Mouse (Mus musculus): ENCODE measurements at regions not wholly inside any gene's neighbourhood (a gene's known extent, or its start where the extent isn't known, plus 50 kb on each side); places are given as distances from the start of the nearest gene placed in this dataset.

DNA sequence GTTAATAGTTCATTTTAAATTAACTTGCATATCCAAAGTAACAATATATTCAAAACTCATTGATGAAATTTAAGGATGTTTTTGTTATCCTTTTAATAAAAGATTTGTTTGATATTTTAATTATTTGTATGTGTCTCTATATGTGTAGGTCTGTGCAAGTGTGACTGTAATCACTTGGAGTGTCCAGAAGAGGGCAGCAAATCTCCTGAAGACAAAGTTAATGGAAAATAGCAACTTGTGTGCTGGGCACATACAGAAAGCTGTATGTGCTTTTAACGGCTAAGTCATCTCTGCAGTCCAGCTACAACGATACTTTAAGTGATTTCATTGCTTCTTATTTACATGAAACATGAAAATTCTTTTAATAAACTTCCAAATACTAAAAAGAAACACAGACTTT lies 993.3 kb upstream of the Cadm2 start:
- no peak for TF ChIP-seq POLR2A (IDR thresholded peaks at IDR 0.05; ENCODE audit: borderline replicate concordance, insufficient read depth, low read length)
- TF ChIP-seq CTCF (IDR thresholded peaks at IDR 0.05; ENCODE audit: borderline replicate concordance, insufficient read depth, low read depth, low read length) = no peak
